Mouse (Mus musculus) CH12.LX (cell line): ENCODE measurements around the gene Ift22. TPM values are rescaled to one million over a fixed set of nuclear protein-coding genes. Genes with fewer than 3 reads are reported as not detected.
"Not testable (repeated sequence)": the region's sequence is repeated elsewhere in the genome, so short reads cannot be mapped to it uniquely, and the experiment has no call there.

Experiments
- DNase-seq: peaks from one replicate; pipeline ENCODE4 v3.0.0-alpha.2; 2013; ENCODE audit errors: extremely low read depth
- H3K27ac ChIP-seq: 2 replicates; pipeline ENCODE4 v1.5.1; 2012; ENCODE audit warnings: low read depth, mild to moderate bottlenecking, control low read depth, moderate library complexity; ENCODE audit not compliant: insufficient read depth
- H3K27me3 ChIP-seq: replicated peaks from 2 replicates; pipeline ENCODE3; 2012; ENCODE audit warnings: inconsistent platforms
- H3K36me3 ChIP-seq, 2 experiments: replicated peaks in 1 of 2; 2 replicates each; pipeline versions ENCODE3 to v1.6.1; 2012; ENCODE audit warnings: inconsistent platforms in 1 of 2, low read length in 1 of 2, mild to moderate bottlenecking in 1 of 2, mixed read lengths in 1 of 2, moderate library complexity in 1 of 2; ENCODE audit not compliant: control insufficient read depth in 1 of 2, insufficient read depth in 1 of 2
- H3K4me1 ChIP-seq, 2 experiments: 2 replicates each; pipeline ENCODE4 v1.6.1; 2012; ENCODE audit warnings: inconsistent platforms in 1 of 2, moderate library complexity in 1 of 2; ENCODE audit not compliant: insufficient read depth in 2 of 2, control insufficient read depth in 1 of 2
- H3K4me2 ChIP-seq: 2 replicates; pipeline ENCODE4 v1.6.1; 2012; ENCODE audit warnings: low read depth, mild to moderate bottlenecking, control low read depth; ENCODE audit not compliant: poor library complexity, insufficient read depth, severe bottlenecking
- H3K4me3 ChIP-seq, 3 experiments: fragments of 150-350 bp in 1 of 3; sonication (generic) in 1 of 3; replicated peaks in 1 of 3; 2 replicates each; pipeline versions ENCODE3 to v1.5.1; 2011 to 2012; ENCODE audit warnings: low read depth in 2 of 3, low read length in 2 of 3, mild to moderate bottlenecking in 2 of 3, moderate library complexity in 2 of 3, control low read depth in 1 of 3, improper control_type of control experiment in 1 of 3, inconsistent platforms in 1 of 3, mixed read lengths in 1 of 3; ENCODE audit not compliant: poor library complexity in 1 of 3
- H3K79me2 ChIP-seq: replicated peaks from 2 replicates; pipeline ENCODE4 v1.6.1; 2012; ENCODE audit warnings: mild to moderate bottlenecking, moderate library complexity; ENCODE audit not compliant: control insufficient read depth, poor library complexity, insufficient read depth, severe bottlenecking; ENCODE audit errors: extremely low read depth
- H3K9ac ChIP-seq: 2 replicates; pipeline ENCODE4 v1.6.1; 2012; ENCODE audit warnings: low read depth, mild to moderate bottlenecking, control low read depth, moderate library complexity; ENCODE audit not compliant: insufficient read depth
- H3K9me3 ChIP-seq: replicated peaks from 2 replicates; pipeline ENCODE3; 2012; ENCODE audit warnings: low read length, inconsistent platforms, mixed read lengths
- CTCF ChIP-seq, 2 experiments: IDR thresholded peaks in 1 of 2; conservative IDR thresholded peaks in 1 of 2; 2 replicates each; pipeline ENCODE4 v1.5.1; 2011 to 2012; ENCODE audit warnings: low read depth in 2 of 2, low read length in 2 of 2, improper control_type of control experiment in 1 of 2, inconsistent platforms in 1 of 2, mild to moderate bottlenecking in 1 of 2, moderate library complexity in 1 of 2
- ELF1 ChIP-seq: IDR thresholded peaks from 2 replicates; pipeline ENCODE4 v1.6.1; 2014; ENCODE audit warnings: low read depth, mild to moderate bottlenecking, inconsistent platforms, low read length, improper control_type of control experiment
- HCFC1 ChIP-seq: IDR thresholded peaks from 2 replicates; pipeline ENCODE4 v1.6.1; 2012; ENCODE audit warnings: low read depth, mild to moderate bottlenecking, inconsistent platforms, low read length, improper control_type of control experiment
- IRF4 ChIP-seq: IDR thresholded peaks from 2 replicates; pipeline ENCODE4 v1.6.1; 2014; ENCODE audit warnings: low read depth, mild to moderate bottlenecking, inconsistent platforms, low read length, improper control_type of control experiment
- JUN ChIP-seq: IDR thresholded peaks from 2 replicates; pipeline ENCODE4 v1.6.1; 2011; ENCODE audit warnings: low read depth, mild to moderate bottlenecking, low read length, improper control_type of control experiment, moderate library complexity; ENCODE audit not compliant: insufficient read depth
- MAFK ChIP-seq: IDR thresholded peaks from 2 replicates; pipeline ENCODE4 v1.6.1; 2011; ENCODE audit warnings: low read length, improper control_type of control experiment; ENCODE audit not compliant: insufficient replicate concordance
- MAX ChIP-seq: IDR thresholded peaks from 2 replicates; pipeline ENCODE4 v1.6.1; 2011; ENCODE audit warnings: low read length, improper control_type of control experiment
- MEF2A ChIP-seq: IDR thresholded peaks from 2 replicates; pipeline ENCODE4 v1.6.1; 2014; ENCODE audit warnings: low read depth, mild to moderate bottlenecking, inconsistent platforms, low read length, improper control_type of control experiment, borderline replicate concordance
- MXI1 ChIP-seq: IDR thresholded peaks from 2 replicates; pipeline ENCODE4 v1.6.1; 2011; ENCODE audit warnings: mild to moderate bottlenecking, low read depth, low read length, improper control_type of control experiment
- MYC ChIP-seq: IDR thresholded peaks from 2 replicates; pipeline ENCODE4 v1.6.1; 2011; ENCODE audit warnings: low read depth, mild to moderate bottlenecking, improper control_type of control experiment, low read length
- NRF1 ChIP-seq: IDR thresholded peaks from 2 replicates; pipeline ENCODE4 v1.6.1; 2014; ENCODE audit warnings: low read depth, mild to moderate bottlenecking, inconsistent platforms, low read length, improper control_type of control experiment, moderate library complexity
- PAX5 ChIP-seq: IDR thresholded peaks from 2 replicates; pipeline ENCODE4 v1.6.1; 2012; ENCODE audit warnings: low read length, inconsistent platforms, mixed read lengths
- POLR2A ChIP-seq: IDR thresholded peaks from 2 replicates; pipeline ENCODE4 v1.6.1; 2011; ENCODE audit warnings: low read depth, mild to moderate bottlenecking, improper control_type of control experiment, low read length
- POLR2AphosphoS2 ChIP-seq: IDR thresholded peaks from 2 replicates; pipeline ENCODE4 v1.6.1; 2011; ENCODE audit warnings: low read depth, low read length, improper control_type of control experiment
- SMC3 ChIP-seq: IDR thresholded peaks from 2 replicates; pipeline ENCODE4 v1.6.1; 2011; ENCODE audit warnings: low read depth, low read length, improper control_type of control experiment
- TBP ChIP-seq: conservative IDR thresholded peaks from 2 replicates; pipeline ENCODE4 v1.6.1; 2011; ENCODE audit warnings: low read depth, low read length, improper control_type of control experiment
- UBTF ChIP-seq: IDR thresholded peaks from 2 replicates; pipeline ENCODE4 v1.6.1; 2012; ENCODE audit warnings: low read depth, mild to moderate bottlenecking, inconsistent platforms, low read length, improper control_type of control experiment, moderate library complexity
- USF2 ChIP-seq: conservative IDR thresholded peaks from 2 replicates; pipeline ENCODE4 v1.6.1; 2011; ENCODE audit warnings: low read depth, low read length, improper control_type of control experiment
- ZC3H11A ChIP-seq: IDR thresholded peaks from 2 replicates; pipeline ENCODE4 v1.6.1; 2012; ENCODE audit warnings: low read depth, mild to moderate bottlenecking, inconsistent platforms, low read length, improper control_type of control experiment
- dilution Hi-C: fragments of 300-500 bp; cut with MboI; formaldehyde crosslinking; loops from 2 replicates; pipeline ENCODE4 v1.14.3; 2020; ENCODE audit warnings: low sequenced_read_pairs; ENCODE audit not compliant: extremely low pct_unique_long_range_greater_than_20kb, extremely low pct_ligation_motif_present
- in situ Hi-C: fragments of 300-500 bp; cut with MboI; formaldehyde crosslinking; loops from 3 replicates; pipeline ENCODE4 v1.14.3; 2019; ENCODE audit warnings: low sequenced_read_pairs, low pct_ligation_motif_present, low pct_unique_long_range_greater_than_20kb, mixed read lengths
- polyA plus RNA-seq: library from polyadenylated mRNA; unstranded; fragments of >175 nt; gene quantifications from 2 replicates; pipeline ENCODE4 v1.2.1, GENCODE M21; 2012; ENCODE audit warnings: low read depth; ENCODE audit not compliant: insufficient read length
- total RNA-seq, 2 experiments: library from RNA; depleted of rRNA; stranded (reverse); fragments of 300-350 nt in 1 of 2; fragments of >200 nt in 1 of 2; gene quantifications; 2 replicates each; pipeline ENCODE4 v1.2.3; 2012 to 2014

Ift22 gene
- total and polyA plus RNA-seq, 3 experiments, result 16.8 to 39.6 (median 18.5) TPM

GRCm38 (mm10) chr5:136947874-136948273, 39.9 kb downstream of the Ift22 start:
- Histone ChIP-seq H3K9me3 (no peaks in the 10 kb centered on the region), H3K4me2 (no peak overlapping the region), H3K27ac (no peak overlapping the region), H3K9ac (no peak overlapping the region), H3K27me3 (no peaks in the 10 kb centered on the region), H3K36me3 (no peaks in the 10 kb centered on the region)
- DNase-seq, result no peak
- dilution Hi-C loops, result no loop called here
- TF ChIP-seq JUN (no peak), PAX5 (no peak), MEF2A (no peak), POLR2A (no peak), CTCF (conservative IDR thresholded peaks at IDR 0.05 in 1 of 2, IDR thresholded peaks at IDR 0.05 in 1 of 2; ENCODE audit: low read depth in 2 of 2, low read length in 2 of 2) (no peak), MAX (no peak), NRF1 (no peak), MYC (no peak), ELF1 (no peak), MXI1 (no peak), IRF4 (no peak), ZC3H11A (no peak), SMC3 (no peak), TBP (no peak), HCFC1 (no peak), POLR2AphosphoS2 (no peak), UBTF (no peak), USF2 (no peak), MAFK (no peak)
- TF ChIP-seq, all 38 proteins: peak for 0
- H3K79me2 ChIP-seq, result no peaks in the 10 kb centered on the region
- in situ Hi-C loops, result no loop called here
- peaks cover 0 to 13% of the 10 kb centered on the region in 2 experiments; a peak in 3 of 4 replicates for H3K4me1 ChIP-seq
- H3K4me3 ChIP-seq, result no peak overlapping the region

DNA sequence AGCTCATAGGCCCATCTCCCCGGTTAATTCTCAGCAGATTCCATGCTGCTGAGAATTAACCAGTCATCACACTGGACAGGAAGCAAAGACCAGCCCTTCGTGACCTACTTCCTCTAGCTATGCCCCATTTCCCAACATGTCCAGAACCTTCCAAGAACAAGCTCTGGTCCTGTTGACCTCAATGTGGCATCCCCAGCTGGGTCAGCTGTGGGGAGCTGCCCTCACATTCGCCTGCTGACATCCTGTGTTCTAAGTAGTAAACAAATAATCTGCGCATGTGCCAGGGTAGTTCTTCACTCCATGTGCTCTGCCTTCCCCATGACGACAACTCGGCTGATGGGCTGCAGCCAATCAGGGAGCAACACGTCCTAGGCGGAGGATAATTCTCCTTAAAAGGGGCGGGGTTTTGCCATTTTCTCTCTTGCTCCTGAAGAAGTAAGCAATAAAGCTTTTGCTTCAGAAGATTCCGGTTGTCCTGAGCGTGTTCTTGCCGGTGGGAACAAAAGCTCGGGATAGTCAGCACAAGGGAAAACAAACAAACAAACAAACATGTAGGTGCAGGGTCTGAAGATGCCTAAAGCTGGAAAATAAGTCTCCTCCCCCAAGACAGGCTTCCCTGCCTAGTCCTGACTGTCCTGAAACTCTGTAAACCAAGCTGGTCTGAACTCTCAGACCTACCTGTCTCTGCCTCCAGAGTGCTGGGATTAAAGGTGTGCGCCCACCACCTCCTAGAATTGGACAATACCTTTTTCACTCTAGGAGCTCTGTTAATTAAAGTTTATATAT, 41.8 kb downstream of the Ift22 start:
- H3K9me3 ChIP-seq, H3K4me3 ChIP-seq, H3K36me3 ChIP-seq, dilution Hi-C loops, H3K27me3 ChIP-seq, DNase-seq, H3K27ac ChIP-seq, H3K9ac ChIP-seq, H3K79me2 ChIP-seq, in situ Hi-C loops, H3K4me2 ChIP-seq: not testable (repeated sequence)
- peaks cover 2 to 18% of the 10 kb centered on the region in 2 experiments; a peak in 3 of 4 replicates for H3K4me1 ChIP-seq
